ENCODE assay signal across 24 mouse cellular contexts in the genomic region with DNA sequence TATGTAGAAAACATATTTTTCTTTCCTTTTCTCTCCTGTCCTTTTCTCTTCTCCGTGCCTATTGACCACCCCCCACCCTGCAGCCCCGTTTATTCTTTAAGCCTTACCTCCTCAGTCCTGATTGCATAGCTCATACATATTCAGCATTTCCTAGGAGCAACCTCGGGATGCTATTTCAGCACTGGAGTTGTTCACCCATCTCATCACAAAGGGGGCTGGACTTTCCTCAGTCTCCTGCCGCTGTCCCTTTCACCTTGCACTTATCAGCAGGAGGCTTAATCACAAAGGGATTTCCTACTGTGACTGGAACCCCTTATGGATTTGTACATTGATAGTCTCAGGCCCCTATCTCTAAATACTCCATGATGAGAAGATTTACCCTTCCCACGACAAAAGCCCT. TPM values are rescaled to one million over a fixed set of nuclear protein-coding genes. Genes with fewer than 3 reads are reported as not detected.
DNase-seq lines count a peak whose midpoint lies in the region; ATAC-seq lines count a peak whose summit lies in the region.
"Had no signal": no experiment of that assay in that cellular context is flagged by ENCODE, and none has a peak within 500 bp of the region (broad histone marks: within the 10 kb centered on the region; RNA-seq: fewer than 3 reads in every experiment).

No protein-coding gene starts in this region.

- H3K9me3 ChIP-seq in hindbrain, embryonic 13.5 days, result no peaks in the 10 kb centered on the region
- H3K9me3 ChIP-seq in hindbrain, embryonic 14.5 days (ENCODE audit: control insufficient read depth, low read length), result no peaks in the 10 kb centered on the region
- H3K9me3 ChIP-seq in forebrain, embryonic 13.5 days (replicated peaks), result no peaks in the 10 kb centered on the region
- H3K9me3 ChIP-seq: embryonic facial prominence, embryonic 15.5 days; heart, embryonic 12.5 days; lung, embryonic 15.5 days; stomach, embryonic 15.5 days had no signal

- H3K27ac ChIP-seq in hindbrain, embryonic 13.5 days, result peak overlapping the region; percentile 53; the same call in 1 of the 2 replicates
- H3K27ac ChIP-seq in hindbrain, embryonic 14.5 days, result no peak overlapping the region
- peak overlapping the region; percentile 55 for H3K27ac ChIP-seq in forebrain, embryonic 13.5 days
- H3K27ac ChIP-seq: embryonic facial prominence, embryonic 15.5 days; kidney, postnatal 0 days; liver, embryonic 14.5 days; lung, embryonic 15.5 days; macrophage; stomach, embryonic 15.5 days had no signal

- no peaks in the 10 kb centered on the region for H3K36me3 ChIP-seq in hindbrain, embryonic 13.5 days
- H3K36me3 ChIP-seq in hindbrain, embryonic 14.5 days (replicated peaks; ENCODE audit: control insufficient read depth, insufficient read depth), result no peaks in the 10 kb centered on the region
- H3K36me3 ChIP-seq in forebrain, embryonic 13.5 days (ENCODE audit: poor library complexity, severe bottlenecking), result no peaks in the 10 kb centered on the region
- H3K36me3 ChIP-seq: embryonic facial prominence, embryonic 15.5 days; heart, embryonic 12.5 days; lung, embryonic 15.5 days; stomach, embryonic 15.5 days had no signal

- WGBS in hindbrain, embryonic 13.5 days, result under 1% methylated on average over 5 of the region's 5 CpGs
- 1% methylated on average over 5 of the region's 5 CpGs for WGBS in hindbrain, embryonic 14.5 days
- 0% methylated on average over 5 of the region's 5 CpGs for WGBS in forebrain, embryonic 13.5 days

- no peak overlapping the region for H3K4me3 ChIP-seq in hindbrain, embryonic 13.5 days
- H3K4me3 ChIP-seq in hindbrain, embryonic 14.5 days (replicated peaks; ENCODE audit: low read length), result no peak overlapping the region
- H3K4me3 ChIP-seq in forebrain, embryonic 13.5 days, result no peak overlapping the region
- H3K4me3 ChIP-seq: embryonic facial prominence, embryonic 15.5 days; heart, embryonic 12.5 days; lung, embryonic 15.5 days; stomach, embryonic 15.5 days had no signal

- ATAC-seq in hindbrain, embryonic 13.5 days (ENCODE audit: low FRiP score), result no peak
- no peak for ATAC-seq in hindbrain, embryonic 14.5 days (ENCODE audit: low FRiP score)
- no peak for ATAC-seq in forebrain, embryonic 13.5 days
- no peak for ATAC-seq in megakaryocyte, adult 5-6 weeks (ENCODE audit: poor library complexity, severe bottlenecking)
- ATAC-seq: Patski had no signal

- no peak for DNase-seq in hindbrain, embryonic 14.5 days (ENCODE audit: low spot score)
- DNase-seq in testis, postnatal 10 days (ENCODE audit: low spot score), result peak; percentile 20
- DNase-seq in testis, postnatal 14 days (ENCODE audit: low spot score), result no peak
- no peak for DNase-seq in frontal cortex, postnatal 10 days (ENCODE audit: low spot score in 2 of 2)
- DNase-seq: adrenal gland, postnatal 25 days; cerebellum, adult 11-12 months; cerebellum, postnatal 14 days; heart, postnatal 14 days; kidney, adult 11 months; right cerebral cortex, postnatal 25 days had no signal

- H3K4me2 ChIP-seq in hindbrain, embryonic 13.5 days, result 0 out of 2 replicates have a peak overlapping the region, but pooled peaks have one; percentile 17
- H3K4me2 ChIP-seq in hindbrain, embryonic 14.5 days (replicated peaks), result no peak overlapping the region
- H3K4me2 ChIP-seq in forebrain, embryonic 13.5 days, result peak overlapping the region; percentile 5
- H3K4me2 ChIP-seq: embryonic facial prominence, embryonic 15.5 days; heart, embryonic 12.5 days; lung, embryonic 15.5 days; stomach, embryonic 15.5 days had no signal

- H3K27me3 ChIP-seq in hindbrain, embryonic 13.5 days, result peaks cover 58% of the 10 kb centered on the region
- peaks cover 19% of the 10 kb centered on the region; the same call in 1 of the 2 replicates for H3K27me3 ChIP-seq in hindbrain, embryonic 14.5 days (ENCODE audit: control insufficient read depth, insufficient read depth, low read length)
- H3K27me3 ChIP-seq in forebrain, embryonic 13.5 days, result 0 out of 2 replicates have a peak, but pooled peaks cover under 1% of the 10 kb centered on the region
- H3K27me3 ChIP-seq: Patski had no signal

- H3K9ac ChIP-seq in hindbrain, embryonic 13.5 days, result no peak overlapping the region
- no peak overlapping the region for H3K9ac ChIP-seq in hindbrain, embryonic 14.5 days
- H3K9ac ChIP-seq in forebrain, embryonic 13.5 days, result no peak overlapping the region
- H3K9ac ChIP-seq: embryonic facial prominence, embryonic 15.5 days; heart, embryonic 12.5 days; liver, embryonic 14.5 days; lung, embryonic 15.5 days; stomach, embryonic 15.5 days had no signal

- H3K4me1 ChIP-seq in hindbrain, embryonic 13.5 days (replicated peaks), result peaks cover 55% of the 10 kb centered on the region
- H3K4me1 ChIP-seq in hindbrain, embryonic 14.5 days (replicated peaks; ENCODE audit: control insufficient read depth, insufficient read depth, low read length), result peaks cover 45% of the 10 kb centered on the region
- peaks cover 67% of the 10 kb centered on the region for H3K4me1 ChIP-seq in forebrain, embryonic 13.5 days

RNA-seq across cellular contexts. Expression of gene Robo3, which starts 19.4 kb away (rescaled TPM):
- 64.6 and 91.3 TPM in 2 replicates for polyA plus RNA-seq in hindbrain, embryonic 13.5 days (2015; fragmentation: Nextera tagmentation; extraction: Ambion mirVana)
- polyA plus RNA-seq in hindbrain, embryonic 14.5 days (2014; fragmentation: Nextera tagmentation; extraction: Ambion mirVana), result 13.3 and 20.5 TPM in 2 replicates
- 7.1 and 9.3 TPM in 2 replicates for polyA plus RNA-seq in forebrain, embryonic 13.5 days (2015; fragmentation: Nextera tagmentation; extraction: Ambion mirVana)
- total RNA-seq in megakaryocyte, adult 5-6 weeks (2015), result not detected in 2 replicates
- 0.20 TPM in 1 of 2 replicates, not detected in the other for total RNA-seq in megakaryocyte, adult 5-6 weeks (2017)
- total RNA-seq: gastrocnemius, adult 18-20 months; gastrocnemius, postnatal 4 days; heart, postnatal 14 days; monocyte, adult 5-6 weeks had no signal
- polyA plus RNA-seq: macrophage had no signal

RNA-seq across cellular contexts. Expression of gene Msantd2, which starts 36.7 kb away (rescaled TPM):
- polyA plus RNA-seq in hindbrain, embryonic 13.5 days (2015; fragmentation: Nextera tagmentation; extraction: Ambion mirVana), result 35.4 and 39.2 TPM in 2 replicates
- polyA plus RNA-seq in hindbrain, embryonic 14.5 days (2014; fragmentation: Nextera tagmentation; extraction: Ambion mirVana), result 29.9 and 36.6 TPM in 2 replicates
- polyA plus RNA-seq in forebrain, embryonic 13.5 days (2015; fragmentation: Nextera tagmentation; extraction: Ambion mirVana), result 32.3 and 38.1 TPM in 2 replicates
- 15.1 and 18.4 TPM in 2 replicates for total RNA-seq in megakaryocyte, adult 5-6 weeks (2015)
- 24.4 and 26.4 TPM in 2 replicates for total RNA-seq in megakaryocyte, adult 5-6 weeks (2017)

RNA-seq across cellular contexts. Expression of gene Robo4, which starts 50.7 kb away (rescaled TPM):
- 5.7 and 6.5 TPM in 2 replicates for polyA plus RNA-seq in hindbrain, embryonic 13.5 days (2015; fragmentation: Nextera tagmentation; extraction: Ambion mirVana)
- 4.8 and 5.9 TPM in 2 replicates for polyA plus RNA-seq in hindbrain, embryonic 14.5 days (2014; fragmentation: Nextera tagmentation; extraction: Ambion mirVana)
- 3.1 and 4.2 TPM in 2 replicates for polyA plus RNA-seq in forebrain, embryonic 13.5 days (2015; fragmentation: Nextera tagmentation; extraction: Ambion mirVana)
- total RNA-seq in megakaryocyte, adult 5-6 weeks (2015), result not detected in 2 replicates
- not detected in 2 replicates for total RNA-seq in megakaryocyte, adult 5-6 weeks (2017)
- total RNA-seq: monocyte, adult 5-6 weeks had no signal
- polyA plus RNA-seq: macrophage, Patski had no signal
